Mouse (Mus musculus): ENCODE results near the gene Ppfibp1. TPM values are rescaled to one million over a fixed set of nuclear protein-coding genes. Genes with fewer than 3 reads are reported as not detected.

Ppfibp1 gene
- polyA plus RNA-seq, 1 experiment = 15.5 TPM

DNA sequence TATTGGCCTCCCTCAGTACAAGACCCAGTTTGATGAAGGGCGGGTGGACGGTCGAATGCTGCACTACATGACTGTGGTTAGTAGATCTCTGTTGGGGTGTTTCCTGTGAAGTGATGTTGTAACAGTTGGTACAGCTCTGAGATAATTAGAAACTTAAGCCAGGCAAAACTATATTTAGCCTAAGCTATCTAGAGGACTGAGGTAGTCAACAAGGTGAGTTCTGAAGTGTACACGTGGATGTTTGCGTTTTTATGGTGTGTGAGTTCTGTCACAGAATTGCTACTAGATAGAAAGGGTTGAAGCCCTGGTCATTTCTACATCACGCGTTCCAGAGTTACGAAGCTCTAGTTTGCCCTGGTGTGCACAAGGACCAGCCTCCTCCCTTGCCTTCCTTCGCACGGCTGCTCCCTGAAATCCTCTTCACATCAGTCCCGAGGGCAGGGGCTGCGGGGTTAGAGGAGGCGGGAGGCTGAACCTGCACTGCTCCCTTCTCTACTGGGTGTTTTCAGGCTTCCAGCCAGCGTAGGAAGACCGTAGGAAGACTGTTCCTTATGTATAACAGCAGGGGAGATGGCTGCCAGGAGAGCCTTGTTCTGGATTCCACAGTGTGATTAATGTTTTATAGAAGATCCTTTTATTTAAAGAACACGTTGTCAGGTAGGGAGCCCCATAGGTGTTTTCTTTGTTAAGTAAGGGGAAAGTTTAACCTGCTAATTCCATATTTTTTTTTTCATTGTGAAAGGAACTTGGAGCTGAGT lies 134.3 kb downstream of the Ppfibp1 start:
- Histone ChIP-seq H3K4me1 (ENCODE audit: control insufficient read depth, insufficient read depth, low read length) (no peaks in the 10 kb centered on the region), H3K4me3 (replicated peaks; ENCODE audit: control insufficient read depth, low read depth, low read length) (no peak overlapping the region), H3K27ac (ENCODE audit: control insufficient read depth, insufficient read depth, low read depth, low read length, poor library complexity) (no peak overlapping the region)
- TF ChIP-seq POLR2A (IDR thresholded peaks at IDR 0.05; ENCODE audit: borderline replicate concordance, control insufficient read depth, low read depth, low read length) (no peak), CTCF (IDR thresholded peaks at IDR 0.05; ENCODE audit: control insufficient read depth, insufficient read depth, low read length) (no peak)
- WGBS = 74% methylated on average over 16 of the region's 16 CpGs

- 78% methylated on average over 2 of the region's 2 CpGs for WGBS
- TF ChIP-seq POLR2A (IDR thresholded peaks at IDR 0.05; ENCODE audit: borderline replicate concordance, control insufficient read depth, low read depth, low read length) = no peak
- TF ChIP-seq CTCF (IDR thresholded peaks at IDR 0.05; ENCODE audit: control insufficient read depth, insufficient read depth, low read length) = no peak
- no peaks in the 10 kb centered on the region for H3K4me1 ChIP-seq (ENCODE audit: control insufficient read depth, insufficient read depth, low read length)
- H3K4me3 ChIP-seq (replicated peaks; ENCODE audit: control insufficient read depth, low read depth, low read length) = no peak overlapping the region
- no peak overlapping the region for H3K27ac ChIP-seq (ENCODE audit: control insufficient read depth, insufficient read depth, low read depth, low read length, poor library complexity)
Measured at GRCm38 (mm10) chr6:147023133-147023395, 134.8 kb downstream of the Ppfibp1 start.

DNA sequence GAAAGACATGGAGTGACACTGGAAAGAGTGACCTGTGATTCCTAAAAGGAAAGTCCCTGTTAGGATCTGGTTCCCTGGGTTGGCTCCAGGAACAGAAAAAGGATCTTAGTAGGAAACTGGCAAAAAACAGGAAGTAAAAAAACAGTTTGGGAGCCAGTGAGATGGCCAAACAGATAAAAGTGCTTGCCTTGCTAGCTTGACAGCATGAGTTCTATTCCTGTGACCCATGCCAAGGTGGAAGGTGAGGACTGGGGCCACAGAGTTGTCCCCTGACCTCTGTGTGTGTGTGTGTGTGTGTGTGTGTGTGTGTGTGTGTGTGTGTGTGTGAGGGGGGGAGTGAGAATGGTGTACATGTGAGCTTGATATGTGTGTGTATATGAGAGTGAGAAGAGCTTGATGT lies 135.3 kb downstream of the Ppfibp1 start:
- no peak overlapping the region for H3K4me3 ChIP-seq (replicated peaks; ENCODE audit: control insufficient read depth, low read depth, low read length)
- no peak overlapping the region for H3K27ac ChIP-seq (ENCODE audit: control insufficient read depth, insufficient read depth, low read depth, low read length, poor library complexity)
- no peaks in the 10 kb centered on the region for H3K4me1 ChIP-seq (ENCODE audit: control insufficient read depth, insufficient read depth, low read length)
- TF ChIP-seq POLR2A (IDR thresholded peaks at IDR 0.05; ENCODE audit: borderline replicate concordance, control insufficient read depth, low read depth, low read length) = no peak
- TF ChIP-seq CTCF (IDR thresholded peaks at IDR 0.05; ENCODE audit: control insufficient read depth, insufficient read depth, low read length) = no peak

DNA sequence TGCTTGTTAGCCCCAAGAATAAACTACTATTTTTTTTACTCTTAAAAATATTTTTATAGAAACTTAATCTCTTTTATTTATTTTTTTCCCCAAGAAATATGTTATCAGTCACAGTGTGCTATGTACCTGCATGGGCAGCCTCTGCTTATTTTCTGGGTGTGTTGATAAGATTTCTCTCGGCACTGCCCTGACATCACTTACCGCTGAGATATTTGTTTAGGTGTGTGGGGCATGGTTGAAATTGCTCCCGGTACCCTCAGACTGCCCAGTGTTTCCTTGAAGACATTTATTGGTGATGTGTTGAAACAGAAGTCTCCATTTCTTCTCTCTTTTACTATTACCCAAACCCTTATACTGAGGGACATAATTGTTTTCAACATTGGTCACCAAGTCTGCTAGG lies 136.5 kb downstream of the Ppfibp1 start:
- H3K4me3 ChIP-seq (replicated peaks; ENCODE audit: control insufficient read depth, low read depth, low read length) = no peak overlapping the region
- WGBS = 76% methylated on average over 3 of the region's 3 CpGs
- H3K4me1 ChIP-seq (ENCODE audit: control insufficient read depth, insufficient read depth, low read length) = no peaks in the 10 kb centered on the region
- TF ChIP-seq POLR2A (IDR thresholded peaks at IDR 0.05; ENCODE audit: borderline replicate concordance, control insufficient read depth, low read depth, low read length) (no peak), CTCF (IDR thresholded peaks at IDR 0.05; ENCODE audit: control insufficient read depth, insufficient read depth, low read length) (no peak)
- no peak overlapping the region for H3K27ac ChIP-seq (ENCODE audit: control insufficient read depth, insufficient read depth, low read depth, low read length, poor library complexity)

GRCm38 (mm10) chr6:147028396-147028795 lies 140.1 kb downstream of the Ppfibp1 start:
- Histone ChIP-seq H3K4me1 (ENCODE audit: control insufficient read depth, insufficient read depth, low read length) (no peaks in the 10 kb centered on the region), H3K27ac (ENCODE audit: control insufficient read depth, insufficient read depth, low read depth, low read length, poor library complexity) (no peak overlapping the region), H3K4me3 (replicated peaks; ENCODE audit: control insufficient read depth, low read depth, low read length) (no peak overlapping the region)
- 80% methylated on average over 2 of the region's 2 CpGs for WGBS
- TF ChIP-seq CTCF (IDR thresholded peaks at IDR 0.05; ENCODE audit: control insufficient read depth, insufficient read depth, low read length) (no peak), POLR2A (IDR thresholded peaks at IDR 0.05; ENCODE audit: borderline replicate concordance, control insufficient read depth, low read depth, low read length) (no peak)

DNA sequence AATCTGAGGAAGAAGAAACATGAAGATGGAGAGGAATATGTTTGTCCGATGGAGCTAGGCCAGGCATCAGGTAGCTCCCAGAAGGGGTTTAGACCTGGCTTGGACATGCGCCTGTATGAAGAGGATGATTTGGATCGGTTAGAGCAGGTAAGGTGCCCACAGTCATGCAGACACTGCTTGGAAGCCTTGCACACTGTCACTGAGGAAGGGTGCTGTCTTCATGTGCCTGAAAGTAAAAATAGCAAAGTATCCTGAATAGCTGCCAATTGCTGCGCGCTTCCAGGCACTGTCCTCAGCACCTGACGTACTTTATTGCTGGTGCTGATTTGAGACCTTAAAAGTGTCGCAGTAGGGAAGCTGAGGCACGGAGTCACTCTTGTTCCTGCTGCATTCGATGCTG lies 141.3 kb downstream of the Ppfibp1 start:
- Histone ChIP-seq H3K4me3 (replicated peaks; ENCODE audit: control insufficient read depth, low read depth, low read length) (no peak overlapping the region), H3K4me1 (ENCODE audit: control insufficient read depth, insufficient read depth, low read length) (no peaks in the 10 kb centered on the region), H3K27ac (ENCODE audit: control insufficient read depth, insufficient read depth, low read depth, low read length, poor library complexity) (no peak overlapping the region)
- 86% methylated on average over 9 of the region's 9 CpGs for WGBS
- TF ChIP-seq POLR2A (IDR thresholded peaks at IDR 0.05; ENCODE audit: borderline replicate concordance, control insufficient read depth, low read depth, low read length) = no peak
- no peak for TF ChIP-seq CTCF (IDR thresholded peaks at IDR 0.05; ENCODE audit: control insufficient read depth, insufficient read depth, low read length)

- Histone ChIP-seq H3K4me1 (ENCODE audit: control insufficient read depth, insufficient read depth, low read length) (no peaks in the 10 kb centered on the region), H3K27ac (ENCODE audit: control insufficient read depth, insufficient read depth, low read depth, low read length, poor library complexity) (no peak overlapping the region), H3K4me3 (replicated peaks; ENCODE audit: control insufficient read depth, low read depth, low read length) (no peak overlapping the region)
- 83% methylated on average over 15 of the region's 15 CpGs for WGBS
- TF ChIP-seq CTCF (IDR thresholded peaks at IDR 0.05; ENCODE audit: control insufficient read depth, insufficient read depth, low read length) (no peak), POLR2A (IDR thresholded peaks at IDR 0.05; ENCODE audit: borderline replicate concordance, control insufficient read depth, low read depth, low read length) (no peak)
Measured at GRCm38 (mm10) chr6:147030096-147030885, 142.0 kb downstream of the Ppfibp1 start.

DNA sequence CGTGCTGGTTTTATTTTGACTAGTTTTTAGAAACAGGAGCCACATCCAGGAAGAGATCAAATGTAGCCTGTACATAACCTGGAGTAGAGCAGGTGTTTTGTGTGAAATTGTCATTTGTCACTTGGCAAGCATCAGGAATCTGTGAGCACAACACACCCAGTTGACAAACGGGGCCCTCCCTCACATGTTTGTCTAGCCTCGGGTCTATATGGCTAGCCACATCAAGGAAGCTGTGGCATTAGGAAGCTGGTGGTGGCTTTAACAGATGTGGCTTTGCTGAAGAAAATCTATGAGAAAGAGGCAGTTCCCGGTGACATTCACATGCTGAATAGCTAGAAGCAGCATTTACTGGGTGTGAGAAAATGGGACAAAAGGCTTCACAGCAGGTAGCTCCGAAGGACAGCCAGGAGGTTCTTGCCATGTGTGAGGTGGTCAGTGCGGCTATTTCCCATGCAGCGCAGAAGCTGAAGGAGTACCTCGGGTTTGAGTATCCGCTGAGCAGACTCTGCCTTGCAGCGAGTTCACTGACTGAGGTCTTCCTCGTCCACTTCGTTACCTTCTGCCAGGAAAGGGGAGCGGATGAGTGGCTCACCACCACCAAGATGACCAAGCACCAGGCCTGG lies 144.1 kb downstream of the Ppfibp1 start, which contains the start of gene Rep15:
TSS of gene Rep15 (plus strand) at position 282 of the 623 bp plus-strand sequence.
- H3K4me1 ChIP-seq (ENCODE audit: control insufficient read depth, insufficient read depth, low read length) = no peaks in the 10 kb centered on the region
- no peak within 1 kb of the TSS for H3K27ac ChIP-seq (ENCODE audit: control insufficient read depth, insufficient read depth, low read depth, low read length, poor library complexity)
- TF ChIP-seq POLR2A (IDR thresholded peaks at IDR 0.05; ENCODE audit: borderline replicate concordance, control insufficient read depth, low read depth, low read length) = no peak
- TF ChIP-seq CTCF (IDR thresholded peaks at IDR 0.05; ENCODE audit: control insufficient read depth, insufficient read depth, low read length) = no peak
- H3K4me3 ChIP-seq (replicated peaks; ENCODE audit: control insufficient read depth, low read depth, low read length) = no peak within 1 kb of the TSS
- WGBS = 73% methylated on average over 13 of the region's 13 CpGs
